Mouse (Mus musculus) macrophage (primary cell): ENCODE data around the gene Usp12. TPM values are rescaled to one million over a fixed set of nuclear protein-coding genes. Genes with fewer than 3 reads are reported as not detected.

Source experiments
- H3K27ac ChIP-seq: fragments of 350-480 bp; formaldehyde crosslinking; 2 replicates; pipeline ENCODE4 v1.9.0; 2021
- H3K36me3 ChIP-seq: fragments of 350-480 bp; formaldehyde crosslinking; 2 replicates; pipeline ENCODE4 v1.9.0; 2021; ENCODE audit errors: inconsistent target
- H3K4me3 ChIP-seq: fragments of 350-480 bp; formaldehyde crosslinking; 2 replicates; pipeline ENCODE4 v1.9.0; 2021; ENCODE audit errors: inconsistent target
- H3K79me2 ChIP-seq: fragments of 350-480 bp; formaldehyde crosslinking; 2 replicates; pipeline ENCODE4 v1.9.0; 2021; ENCODE audit errors: inconsistent target
- WGBS: methylation state at CpG from one replicate; pipeline ENCODE4 v1.1.7; 2026; ENCODE audit warnings: inconsistent platforms; ENCODE audit not compliant: missing documents; 5-methylcytosine and 5-hydroxymethylcytosine counted together
- polyA plus RNA-seq: library from polyadenylated mRNA; stranded (reverse); fragments of 250-400 nt; gene quantifications from 3 replicates; pipeline ENCODE4 v1.2.4, GENCODE M21; 2018; ENCODE audit warnings: inconsistent platforms

Gene Usp12
- polyA plus RNA-seq, 1 experiment from 2014 or later = 40.6 TPM

DNA sequence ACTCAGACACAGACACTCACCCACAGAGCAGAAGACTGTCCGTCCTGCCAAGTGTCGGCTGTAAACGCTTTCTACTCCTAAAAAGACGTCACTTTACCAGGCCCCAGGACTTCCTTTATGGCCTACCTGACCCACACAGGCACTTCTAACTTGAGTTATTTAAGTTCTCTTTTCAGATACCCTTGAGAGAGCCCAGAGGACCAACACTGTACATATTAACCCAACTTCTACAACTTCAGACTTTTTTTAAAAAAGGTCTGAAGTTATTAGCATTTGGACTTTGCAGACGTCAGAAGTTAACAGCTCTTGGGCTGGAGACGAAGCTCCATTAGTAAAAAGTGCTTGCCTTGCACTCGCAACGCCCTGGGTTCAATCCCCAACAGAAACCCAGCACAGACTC, 8.7 kb downstream of the Usp12 start:
- WGBS = 81% methylated on average over 8 of the region's 8 CpGs
- no peak overlapping the region for H3K27ac ChIP-seq

DNA sequence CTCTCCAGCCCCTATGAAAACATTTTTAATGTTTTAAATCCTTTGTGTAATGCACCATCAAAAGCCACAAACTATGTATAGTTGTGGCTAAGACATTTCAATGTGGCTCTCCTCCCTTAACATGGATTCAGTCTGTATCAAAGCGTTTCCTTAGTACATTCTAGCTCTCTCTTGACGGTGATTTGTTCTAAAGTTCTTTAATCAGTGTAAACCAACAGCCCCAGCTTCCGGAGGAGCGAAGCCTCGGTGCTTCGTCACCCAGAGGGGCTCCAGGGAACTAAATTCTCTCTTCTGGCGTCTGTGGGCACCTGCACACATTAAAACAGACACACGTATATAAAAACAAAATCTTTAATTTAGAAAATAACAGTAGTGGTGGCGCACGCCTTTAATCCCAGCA, 10.9 kb downstream of the Usp12 start:
- Histone ChIP-seq H3K79me2 (peaks cover 100% of the 10 kb centered on the region), H3K36me3 (0 out of 2 replicates have a peak, but pooled peaks cover 15% of the 10 kb centered on the region), H3K4me3 (no peak overlapping the region), H3K27ac (no peak overlapping the region)
- WGBS = 87% methylated on average over 10 of the region's 10 CpGs

More for the DNA sequence above, 8.7 kb downstream of the Usp12 start:
- Histone ChIP-seq H3K79me2 (peaks cover 100% of the 10 kb centered on the region), H3K4me3 (no peak overlapping the region), H3K36me3 (0 out of 2 replicates have a peak, but pooled peaks cover 15% of the 10 kb centered on the region)

DNA sequence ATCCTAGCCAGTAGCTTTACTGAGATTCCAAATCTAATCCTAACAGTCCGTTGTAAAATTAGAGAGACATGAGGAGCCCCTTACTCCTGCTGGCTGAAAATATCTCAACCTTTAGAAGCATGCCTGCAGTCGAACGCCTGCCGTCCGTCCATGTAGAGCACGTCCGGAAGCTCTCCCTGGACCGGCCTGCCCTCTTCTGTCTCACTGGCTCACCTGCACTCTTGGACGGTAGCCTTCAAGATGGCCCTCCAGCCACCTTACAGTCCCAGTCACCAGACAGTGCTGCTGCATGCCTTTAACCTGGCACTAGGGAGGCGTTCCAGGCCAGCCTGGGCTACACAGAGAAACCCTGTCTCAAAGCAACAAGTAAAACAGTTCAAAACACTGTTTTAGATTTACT, 11.5 kb downstream of the Usp12 start:
- WGBS = 95% methylated on average over 10 of the region's 10 CpGs
- Histone ChIP-seq H3K27ac (no peak overlapping the region), H3K36me3 (0 out of 2 replicates have a peak, but pooled peaks cover 12% of the 10 kb centered on the region), H3K4me3 (no peak overlapping the region), H3K79me2 (peaks cover 100% of the 10 kb centered on the region)

DNA sequence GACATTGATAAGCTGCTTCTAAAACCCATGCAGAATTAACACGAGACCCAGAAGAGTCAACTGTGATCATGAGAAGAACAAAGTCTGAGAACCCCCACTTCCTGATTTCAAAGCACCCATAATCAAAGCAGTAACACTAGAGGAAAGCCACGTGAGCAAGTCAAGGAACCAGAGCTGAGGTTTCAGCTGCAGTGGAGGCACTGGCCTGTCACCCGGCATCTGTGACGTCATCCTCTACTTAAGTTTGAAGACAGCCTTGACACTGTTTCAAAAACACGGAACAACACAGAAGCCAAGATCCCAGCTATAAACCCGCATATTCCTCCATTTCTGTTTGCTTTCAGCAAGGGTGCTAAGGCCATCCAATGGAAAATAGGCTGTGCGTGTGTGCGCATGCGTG, 13.1 kb downstream of the Usp12 start:
- WGBS = 51% methylated on average over 9 of the region's 9 CpGs
- peaks cover 100% of the 10 kb centered on the region for H3K79me2 ChIP-seq
- no peak overlapping the region for H3K4me3 ChIP-seq
- H3K27ac ChIP-seq = 0 out of 2 replicates have a peak overlapping the region, but pooled peaks have one; percentile 13
- H3K36me3 ChIP-seq = 0 out of 2 replicates have a peak, but pooled peaks cover 10% of the 10 kb centered on the region

DNA sequence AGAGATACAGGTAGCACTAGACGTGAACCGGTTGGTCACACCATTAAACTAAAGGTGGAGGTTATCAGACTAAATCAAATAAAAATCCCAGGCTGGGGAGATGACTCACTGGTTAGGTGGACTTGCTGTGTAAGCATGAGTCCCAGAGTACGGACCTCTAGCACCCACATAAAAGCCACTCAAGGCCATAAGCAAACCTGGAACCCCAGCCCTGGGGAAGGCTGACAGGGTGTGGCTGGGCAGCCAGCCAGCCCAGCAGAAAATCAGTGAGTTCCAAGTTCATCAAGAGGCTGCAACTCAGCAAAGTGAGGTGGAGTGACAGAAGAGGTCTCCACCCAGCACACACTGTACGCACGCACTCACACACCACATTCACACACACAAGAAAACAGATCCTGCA, 14.9 kb downstream of the Usp12 start:
- Histone ChIP-seq H3K79me2 (peaks cover 100% of the 10 kb centered on the region), H3K4me3 (no peak overlapping the region), H3K36me3 (0 out of 2 replicates have a peak, but pooled peaks cover 10% of the 10 kb centered on the region), H3K27ac (no peak overlapping the region)
- 88% methylated on average over 5 of the region's 5 CpGs for WGBS

DNA sequence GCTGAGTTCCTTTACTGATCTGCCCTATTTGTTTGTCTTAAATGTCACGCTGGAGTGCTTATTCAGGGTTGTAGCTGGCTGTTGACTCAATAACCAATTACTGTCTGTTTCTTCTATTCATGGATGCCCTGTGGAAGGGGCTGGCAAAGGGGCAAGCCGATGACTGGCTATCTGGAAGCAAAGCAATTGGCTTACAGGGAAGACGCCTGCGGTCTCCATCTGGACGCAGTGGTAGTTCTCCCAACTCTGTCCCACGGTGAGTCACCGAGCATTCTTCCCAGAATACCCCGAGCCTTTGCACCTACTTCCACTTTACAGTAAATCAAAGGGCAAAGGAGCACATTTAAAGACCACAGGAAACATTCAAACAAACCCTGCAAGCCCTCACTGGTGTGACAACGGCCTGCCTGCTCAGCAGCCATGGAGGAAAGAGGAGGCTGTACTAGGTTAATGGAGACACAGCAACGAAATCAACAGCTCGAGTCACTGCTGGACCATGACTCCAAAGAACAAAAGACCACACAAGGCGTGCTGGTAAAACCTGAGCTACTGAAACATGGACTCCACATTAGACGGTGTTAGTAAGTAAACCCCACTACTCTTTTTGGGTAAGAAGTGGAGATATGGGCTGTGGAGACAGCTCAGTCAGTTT, 17.7 kb downstream of the Usp12 start:
- Histone ChIP-seq H3K4me3 (no peak overlapping the region), H3K36me3 (no peaks in the 10 kb centered on the region), H3K27ac (no peak overlapping the region), H3K79me2 (peaks cover 100% of the 10 kb centered on the region)
- 38% methylated on average over 13 of the region's 13 CpGs for WGBS

DNA sequence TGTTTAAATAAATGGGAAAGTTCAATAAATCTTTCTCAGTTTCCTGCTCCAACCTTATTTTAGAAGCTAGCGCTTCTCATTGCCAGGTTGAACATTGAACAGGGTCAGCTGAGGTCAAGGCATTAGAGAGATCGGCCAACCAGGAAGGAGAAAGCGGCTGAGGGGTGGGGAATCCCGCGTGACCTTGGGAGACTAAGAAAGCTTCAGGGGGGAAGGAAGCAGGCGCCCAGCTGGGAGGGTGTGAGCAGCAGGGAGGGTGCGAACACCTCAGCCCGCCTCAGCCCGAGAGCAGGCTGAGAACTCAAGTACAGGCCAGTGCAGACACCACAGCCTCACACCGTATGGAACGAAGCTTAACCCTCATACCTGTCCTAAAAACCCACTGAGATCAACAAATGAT, 22.8 kb downstream of the Usp12 start:
- H3K36me3 ChIP-seq = peaks cover 19% of the 10 kb centered on the region
- no peak overlapping the region for H3K4me3 ChIP-seq
- WGBS = 14% methylated on average over 11 of the region's 11 CpGs
- H3K27ac ChIP-seq = no peak overlapping the region
- H3K79me2 ChIP-seq = peaks cover 100% of the 10 kb centered on the region

DNA sequence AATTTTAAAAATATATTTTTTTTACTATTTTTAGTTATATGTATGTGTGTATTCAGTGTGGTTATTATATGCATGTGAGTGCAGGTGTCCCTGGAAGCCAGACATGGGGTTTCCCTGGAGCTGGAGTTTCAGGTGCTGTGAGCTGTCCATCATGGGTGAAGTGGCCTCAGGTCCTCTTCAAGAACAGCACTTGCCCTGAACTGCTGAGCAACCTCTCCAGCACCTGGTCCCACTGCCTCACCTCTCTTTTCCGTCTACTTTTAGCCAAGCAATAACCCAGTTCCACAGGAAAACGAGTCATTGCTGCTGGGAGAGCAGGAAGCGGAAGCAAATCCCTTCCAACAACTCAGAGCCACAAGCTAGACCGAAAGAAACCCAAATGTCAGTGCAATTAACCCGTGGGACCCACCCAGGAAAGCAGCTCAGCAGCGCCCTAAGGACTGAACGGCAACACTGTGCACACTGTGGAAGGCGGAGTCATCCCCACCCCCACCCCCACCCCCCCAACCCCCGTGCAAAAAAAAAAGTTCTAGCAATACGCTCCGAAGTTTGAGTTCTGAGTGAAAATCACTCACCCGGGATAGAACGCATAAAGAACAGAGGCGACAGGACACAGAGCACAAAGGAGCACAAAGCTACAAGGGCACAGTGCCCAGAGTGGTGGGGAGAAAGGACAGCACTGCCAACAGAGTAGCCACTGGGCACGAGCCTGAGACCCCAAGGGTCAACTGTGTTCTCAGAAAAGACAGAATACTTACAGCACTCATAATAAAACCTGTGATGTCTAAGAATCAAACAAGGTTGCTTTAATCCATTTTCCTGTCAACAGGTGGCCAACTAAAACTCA, 24.6 kb downstream of the Usp12 start:
- H3K4me3 ChIP-seq = no peak overlapping the region
- 86% methylated on average over 15 of the region's 15 CpGs for WGBS
- peaks cover 34% of the 10 kb centered on the region for H3K36me3 ChIP-seq
- no peak overlapping the region for H3K27ac ChIP-seq
- peaks cover 100% of the 10 kb centered on the region for H3K79me2 ChIP-seq

DNA sequence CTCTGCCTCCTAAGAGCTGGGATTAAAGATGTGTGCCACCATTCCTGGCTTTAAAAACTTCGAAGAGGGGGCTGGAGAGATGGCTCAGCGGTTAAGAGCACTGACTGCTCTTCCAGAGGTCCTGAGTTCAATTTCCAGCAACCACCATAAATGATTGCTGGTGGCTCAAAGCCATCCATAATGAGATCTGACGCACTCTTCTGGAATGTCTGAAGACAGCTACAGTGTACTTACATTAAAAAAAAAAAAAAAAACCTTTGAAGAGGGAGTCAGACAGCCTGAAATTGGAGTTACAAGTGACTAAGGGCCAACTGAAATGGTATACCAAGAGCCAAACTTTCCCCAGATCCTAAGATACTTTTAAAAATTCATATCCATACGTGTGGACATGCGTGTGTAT, 29.0 kb downstream of the Usp12 start:
- H3K27ac ChIP-seq = no peak overlapping the region
- no peak overlapping the region for H3K4me3 ChIP-seq
- peaks cover 99% of the 10 kb centered on the region for H3K79me2 ChIP-seq
- H3K36me3 ChIP-seq = peaks cover 67% of the 10 kb centered on the region
- WGBS = 92% methylated on average over 5 of the region's 5 CpGs

DNA sequence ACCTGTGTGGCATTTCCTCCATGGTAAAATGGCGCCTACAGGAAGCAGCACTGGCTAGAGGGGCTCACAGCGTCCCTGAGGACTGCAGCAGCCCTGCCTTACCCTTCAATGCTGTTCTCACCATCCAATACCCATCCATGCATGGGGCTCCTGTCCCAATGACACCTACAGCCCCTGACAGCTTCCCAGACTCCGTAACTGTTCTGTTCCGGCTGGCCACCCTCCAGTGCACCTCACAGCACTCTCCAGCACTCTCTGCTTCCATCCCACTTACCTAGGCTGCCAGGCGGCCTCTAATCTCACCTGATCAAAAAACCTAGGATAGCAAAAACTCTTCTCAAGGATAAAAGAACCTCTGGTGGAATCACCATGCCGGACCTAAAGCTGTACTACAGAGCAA, 35.6 kb downstream of the Usp12 start:
- 88% methylated on average over 5 of the region's 6 CpGs for WGBS
- H3K27ac ChIP-seq = no peak overlapping the region
- H3K4me3 ChIP-seq = no peak overlapping the region
- H3K36me3 ChIP-seq = peaks cover 73% of the 10 kb centered on the region
- peaks cover 82% of the 10 kb centered on the region for H3K79me2 ChIP-seq

DNA sequence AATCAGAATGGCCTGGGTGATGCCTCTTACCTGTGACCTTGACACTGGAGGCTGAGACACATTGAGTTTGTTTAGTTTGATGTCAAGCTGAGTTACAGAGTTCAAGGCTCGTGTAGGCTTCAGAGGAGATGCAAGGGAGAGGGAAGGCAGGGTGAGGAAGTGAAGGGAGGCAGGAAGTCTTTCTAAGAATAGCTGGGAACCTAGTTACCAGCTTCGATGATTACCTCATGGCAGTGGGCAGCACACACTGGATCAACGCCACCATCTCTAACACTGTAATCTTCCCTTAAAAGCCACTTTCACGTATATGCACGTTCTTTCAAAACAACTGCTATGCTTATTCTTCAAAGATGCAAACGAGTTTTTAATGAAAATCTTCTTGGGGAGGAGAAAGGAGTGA, 36.9 kb downstream of the Usp12 start:
- Histone ChIP-seq H3K79me2 (peaks cover 70% of the 10 kb centered on the region; the same call in 1 of the 2 replicates), H3K4me3 (no peak overlapping the region), H3K36me3 (peaks cover 76% of the 10 kb centered on the region), H3K27ac (no peak overlapping the region)
- 33% methylated on average over 6 of the region's 6 CpGs for WGBS

DNA sequence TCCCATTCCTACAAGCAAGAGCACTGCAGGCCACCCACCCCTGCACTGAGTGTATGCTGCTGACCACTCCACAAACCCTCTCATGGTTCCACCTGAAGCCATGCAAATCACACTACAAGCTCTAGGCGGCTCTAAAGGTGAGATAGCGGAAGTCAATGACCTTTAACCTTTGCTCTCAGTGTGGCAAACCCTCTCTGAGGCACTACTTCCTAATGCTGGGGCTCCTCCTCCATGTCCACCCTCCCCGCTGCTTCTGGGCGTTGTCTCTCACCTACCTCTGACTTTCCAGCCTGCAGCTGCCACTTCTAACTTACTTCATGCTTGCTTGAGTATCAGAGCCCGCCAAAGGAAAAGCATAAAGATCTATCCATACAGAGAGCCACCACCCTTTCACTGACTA, 37.5 kb downstream of the Usp12 start:
- peaks cover 64% of the 10 kb centered on the region; the same call in 1 of the 2 replicates for H3K79me2 ChIP-seq
- 93% methylated on average over 5 of the region's 5 CpGs for WGBS
- no peak overlapping the region for H3K27ac ChIP-seq
- H3K36me3 ChIP-seq = peaks cover 76% of the 10 kb centered on the region
- no peak overlapping the region for H3K4me3 ChIP-seq

DNA sequence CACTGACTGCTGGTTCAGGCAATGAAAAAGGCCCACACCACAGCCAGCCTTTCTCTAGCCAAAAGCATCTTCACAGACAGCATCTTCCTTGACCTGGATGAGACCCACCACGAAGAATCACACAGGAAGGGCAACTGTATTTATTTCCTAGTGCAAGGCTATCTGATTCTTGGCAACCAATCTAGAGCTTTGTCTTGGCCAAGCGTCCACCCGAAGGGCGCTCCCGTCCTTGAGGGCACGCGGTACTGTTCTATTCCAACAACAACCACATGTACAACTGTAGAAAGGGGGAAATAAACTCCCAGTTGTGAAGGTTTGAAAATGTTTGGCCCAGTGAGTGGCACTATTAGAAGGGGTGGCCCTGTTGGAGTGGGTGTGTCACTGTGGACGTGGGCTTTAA, 41.6 kb downstream of the Usp12 start:
- Histone ChIP-seq H3K27ac (no peak overlapping the region), H3K4me3 (no peak overlapping the region), H3K79me2 (peaks cover 28% of the 10 kb centered on the region; the same call in 1 of the 2 replicates), H3K36me3 (peaks cover 94% of the 10 kb centered on the region)
- WGBS = 96% methylated on average over 8 of the region's 8 CpGs

DNA sequence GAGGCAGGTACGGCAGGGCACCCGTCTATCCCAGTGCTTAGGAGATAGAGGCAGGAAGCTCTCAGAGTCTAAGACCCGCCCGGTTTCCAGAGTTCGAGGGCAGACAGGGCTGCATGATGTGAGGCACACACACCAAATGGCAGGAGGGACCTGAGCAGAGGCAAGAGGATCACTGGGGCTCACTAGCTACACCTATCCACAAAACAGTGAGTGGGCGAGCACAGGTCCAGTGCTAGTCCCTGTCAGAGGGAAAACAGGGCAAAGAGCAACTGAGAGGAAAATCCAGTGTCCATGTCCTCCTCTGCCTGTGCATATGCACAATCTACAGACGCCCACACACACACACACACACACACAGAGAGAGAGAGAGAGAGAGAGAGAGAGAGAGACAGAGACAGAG, 43.8 kb downstream of the Usp12 start:
- Histone ChIP-seq H3K79me2 (peaks cover 6% of the 10 kb centered on the region; the same call in 1 of the 2 replicates), H3K36me3 (peaks cover 76% of the 10 kb centered on the region), H3K4me3 (no peak overlapping the region), H3K27ac (no peak overlapping the region)
- 95% methylated on average over 6 of the region's 7 CpGs for WGBS

DNA sequence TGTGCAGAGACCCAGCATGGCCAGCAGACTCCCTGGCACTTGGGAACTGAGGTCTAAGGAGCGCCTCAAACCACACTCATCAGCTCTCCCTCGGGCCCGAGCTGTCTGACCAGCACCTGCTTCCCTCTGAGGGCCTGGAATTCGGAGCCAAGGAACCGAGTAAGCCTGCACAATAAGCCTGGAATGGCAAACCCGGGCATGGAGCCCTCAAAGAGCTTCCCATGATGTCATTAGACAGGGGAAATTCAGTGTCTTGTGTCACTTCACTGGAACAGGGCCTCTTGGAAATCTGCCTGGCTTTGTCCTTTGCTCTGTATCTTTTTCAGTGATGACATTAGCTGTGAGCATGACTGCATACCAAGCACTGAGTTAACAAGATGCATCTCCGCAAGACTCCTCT, 44.5 kb downstream of the Usp12 start:
- Histone ChIP-seq H3K79me2 (no peaks in the 10 kb centered on the region; the same call in 1 of the 2 replicates), H3K36me3 (peaks cover 69% of the 10 kb centered on the region), H3K27ac (no peak overlapping the region), H3K4me3 (no peak overlapping the region)
- WGBS = 86% methylated on average over 6 of the region's 7 CpGs
